Mouse (Mus musculus) testis, postnatal 14 days (tissue): Measurements from ENCODE around the gene Ip6k1.

Experiments
- DNase-seq: peaks from one replicate; pipeline ENCODE4 v3.0.0; 2021; ENCODE audit warnings: low spot score

The Ip6k1 gene

GRCm38 (mm10) chr9:108095518-108095917, 93.2 kb downstream of the Ip6k1 start:
- DNase-seq = no peak

- DNase-seq = no peak
Measured at GRCm38 (mm10) chr9:108095949-108096712, 93.8 kb downstream of the Ip6k1 start.
